Mouse (Mus musculus) limb, embryonic 14.5 days (tissue): Measurements from ENCODE around the gene Capn13. TPM values are rescaled to one million over a fixed set of nuclear protein-coding genes. Genes with fewer than 3 reads are reported as not detected.

ENCODE experiments used
- ATAC-seq: fragments of 200-750 bp; cut with Nextera tagmentation; 2 replicates; pipeline ENCODE4 v1.8.0; 2017; ENCODE audit warnings: low read depth, moderate number of reproducible peaks, moderate TSS enrichment; ENCODE audit not compliant: low FRiP score
- DNase-seq: peaks from one replicate; pipeline ENCODE4 v3.0.0-alpha.2; 2015; ENCODE audit warnings: low spot score
- H3K27ac ChIP-seq: fragments of 300-500 bp; sonication (generic); replicated peaks from 2 replicates; pipeline ENCODE4 v1.5.1; 2014; ENCODE audit warnings: low read depth, mild to moderate bottlenecking, low read length, moderate library complexity, mixed read lengths
- H3K27me3 ChIP-seq: fragments of 300-500 bp; sonication (generic); 2 replicates; pipeline ENCODE4 v1.6.1; 2014; ENCODE audit warnings: low read length, mixed read lengths; ENCODE audit not compliant: control insufficient read depth, insufficient read depth
- H3K36me3 ChIP-seq: fragments of 300-500 bp; sonication (generic); 2 replicates; pipeline ENCODE4 v1.6.1; 2014; ENCODE audit warnings: mild to moderate bottlenecking, low read length, moderate library complexity, mixed read lengths; ENCODE audit not compliant: control insufficient read depth, insufficient read depth
- H3K4me1 ChIP-seq: fragments of 300-500 bp; sonication (generic); 2 replicates; pipeline ENCODE4 v1.6.1; 2014; ENCODE audit warnings: antibody characterized with exemption, low read length, mixed read lengths; ENCODE audit not compliant: control insufficient read depth, insufficient read depth
- H3K4me2 ChIP-seq: fragments of 300-500 bp; sonication (generic); replicated peaks from 2 replicates; pipeline ENCODE4 v1.6.1; 2014; ENCODE audit warnings: low read depth, mild to moderate bottlenecking, low read length, moderate library complexity; ENCODE audit not compliant: severe bottlenecking
- H3K4me3 ChIP-seq: fragments of 300-500 bp; sonication (generic); replicated peaks from 2 replicates; pipeline ENCODE4 v1.5.1; 2014; ENCODE audit warnings: low read length
- H3K9ac ChIP-seq: fragments of 300-500 bp; sonication (generic); 2 replicates; pipeline ENCODE4 v1.6.1; 2014; ENCODE audit warnings: mild to moderate bottlenecking, low read depth, low read length, moderate library complexity; ENCODE audit not compliant: severe bottlenecking
- H3K9me3 ChIP-seq: fragments of 300-500 bp; sonication (generic); 2 replicates; pipeline ENCODE4 v1.6.1; 2016; ENCODE audit warnings: low read length; ENCODE audit not compliant: control insufficient read depth
- POLR2A ChIP-seq: fragments of 200-500 bp; IDR thresholded peaks from 2 replicates; pipeline ENCODE4 v1.8.0; 2012; ENCODE audit warnings: inconsistent platforms, mild to moderate bottlenecking, moderate library complexity, borderline replicate concordance; ENCODE audit not compliant: insufficient read depth, insufficient read length; ENCODE audit errors: extremely low read depth
- WGBS: fragments of 180-500 bp; shearing (Covaris S2); extraction: QIAGEN DNeasy Blood & Tissue Kit; methylation state at CpG from one replicate; pipeline ENCODE4 v1.1.7; 2014; 5-methylcytosine and 5-hydroxymethylcytosine counted together
- polyA plus RNA-seq, 2 experiments: library from polyadenylated mRNA; depleted of rRNA in 1 of 2; stranded (reverse) in 1 of 2; unstranded in 1 of 2; fragments of >200 nt; fragmentation: Nextera tagmentation in 1 of 2; extraction: Ambion mirVana in 1 of 2; gene quantifications; 2 replicates each; pipeline versions ENCODE4 v1.2.1 to v1.2.3; 2012 to 2014

Capn13 gene
- polyA plus RNA-seq, 2 experiments = not detected

DNA sequence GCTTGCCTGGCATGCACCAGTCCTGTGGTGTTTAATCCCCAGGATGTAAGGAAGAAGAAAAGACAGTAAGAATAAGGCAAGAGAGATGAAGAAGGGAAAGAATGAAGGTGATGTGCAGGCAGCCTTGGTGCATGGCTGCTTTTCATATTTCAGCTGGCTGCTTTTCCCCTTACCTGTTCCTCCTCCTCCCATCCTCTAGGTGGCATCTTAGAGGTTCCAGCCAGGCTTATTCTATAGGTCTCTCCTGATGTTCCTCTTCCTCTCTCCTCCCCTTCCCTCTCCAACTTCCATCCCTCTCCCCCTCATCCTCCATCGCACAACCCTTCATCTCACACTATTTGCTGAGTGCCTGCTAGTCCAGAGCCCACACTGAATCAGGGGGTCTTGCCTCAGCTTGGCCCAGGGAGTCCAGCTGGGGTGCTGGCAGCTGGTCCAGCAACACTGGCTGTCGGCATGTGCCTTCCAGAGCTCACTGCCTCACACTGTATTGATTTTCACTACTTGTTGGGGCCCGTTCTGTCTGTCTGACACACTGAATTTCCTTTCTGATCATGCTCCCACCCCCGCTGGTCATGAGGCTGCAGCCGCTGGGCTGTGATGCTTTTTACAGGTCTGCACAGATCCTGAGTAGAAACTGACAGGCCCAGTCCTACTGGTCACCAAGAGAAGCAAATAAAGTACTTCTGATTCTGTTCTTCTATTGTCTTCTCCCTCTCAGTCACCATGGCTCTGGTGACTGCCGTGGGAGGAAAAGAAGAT lies 56.9 kb downstream of the Capn13 start:
- Histone ChIP-seq H3K9ac (no peak overlapping the region), H3K4me2 (no peak overlapping the region), H3K9me3 (no peaks in the 10 kb centered on the region), H3K27me3 (no peaks in the 10 kb centered on the region), H3K27ac (no peak overlapping the region), H3K4me1 (no peaks in the 10 kb centered on the region), H3K4me3 (no peak overlapping the region), H3K36me3 (no peaks in the 10 kb centered on the region)
- TF ChIP-seq POLR2A = no peak
- ATAC-seq (no peak), DNase-seq (no peak)
- WGBS = 67% methylated on average over 6 of the region's 6 CpGs

DNA sequence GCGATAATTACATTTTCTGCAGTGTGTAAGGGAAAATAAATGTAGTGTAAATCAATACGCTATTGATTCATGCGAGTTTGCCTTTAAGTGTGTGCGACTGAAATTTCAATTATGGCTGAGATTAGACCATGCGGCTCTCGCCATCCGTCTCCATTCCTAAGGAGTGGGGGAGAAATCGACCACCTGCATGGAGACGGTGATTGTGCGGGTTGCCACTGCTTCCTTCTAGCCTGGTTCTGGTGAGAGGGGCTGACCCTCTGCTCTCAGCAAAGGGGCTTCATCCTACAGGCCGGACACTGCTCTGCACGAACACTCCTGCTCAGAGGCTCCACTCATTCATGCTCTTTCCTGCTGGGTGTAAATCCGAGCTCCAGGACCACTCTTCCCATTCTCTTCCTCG lies 58.0 kb downstream of the Capn13 start:
- 72% methylated on average over 14 of the region's 14 CpGs for WGBS
- no peak for ATAC-seq

DNA sequence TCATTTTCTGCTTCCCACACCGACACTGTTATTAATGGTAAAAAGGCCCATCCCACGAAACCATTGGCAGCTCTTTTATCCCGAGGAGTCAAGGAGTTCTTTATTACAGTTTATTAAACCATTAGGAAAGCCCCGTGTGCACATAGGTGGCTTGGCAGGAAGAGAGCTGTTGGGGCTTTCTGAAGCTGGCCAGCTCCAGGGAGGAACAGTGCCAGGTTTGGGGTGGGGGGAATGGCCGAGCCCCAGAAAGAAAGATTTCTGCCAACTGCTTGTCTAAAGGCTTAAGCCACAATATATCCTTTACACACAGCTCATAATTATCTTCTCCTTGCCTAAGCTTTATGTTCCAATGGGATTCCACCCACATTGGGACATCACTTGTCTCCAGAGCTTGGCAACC lies 71.6 kb downstream of the Capn13 start:
- Histone ChIP-seq H3K36me3 (no peaks in the 10 kb centered on the region), H3K27ac (no peak overlapping the region), H3K27me3 (no peaks in the 10 kb centered on the region), H3K9ac (no peak overlapping the region), H3K9me3 (no peaks in the 10 kb centered on the region), H3K4me3 (no peak overlapping the region), H3K4me2 (no peak overlapping the region), H3K4me1 (peaks cover 3% of the 10 kb centered on the region; the same call in 1 of the 2 replicates)
- 38% methylated on average over 5 of the region's 5 CpGs for WGBS
- DNase-seq (peak; percentile 39), ATAC-seq (no peak)
- no peak for TF ChIP-seq POLR2A

More for the DNA sequence above, 58.0 kb downstream of the Capn13 start:
- no peak for DNase-seq
- no peak for TF ChIP-seq POLR2A
- Histone ChIP-seq H3K9me3 (no peaks in the 10 kb centered on the region), H3K4me1 (no peaks in the 10 kb centered on the region), H3K4me2 (no peak overlapping the region), H3K27me3 (no peaks in the 10 kb centered on the region), H3K9ac (no peak overlapping the region), H3K27ac (no peak overlapping the region), H3K4me3 (no peak overlapping the region), H3K36me3 (no peaks in the 10 kb centered on the region)

DNA sequence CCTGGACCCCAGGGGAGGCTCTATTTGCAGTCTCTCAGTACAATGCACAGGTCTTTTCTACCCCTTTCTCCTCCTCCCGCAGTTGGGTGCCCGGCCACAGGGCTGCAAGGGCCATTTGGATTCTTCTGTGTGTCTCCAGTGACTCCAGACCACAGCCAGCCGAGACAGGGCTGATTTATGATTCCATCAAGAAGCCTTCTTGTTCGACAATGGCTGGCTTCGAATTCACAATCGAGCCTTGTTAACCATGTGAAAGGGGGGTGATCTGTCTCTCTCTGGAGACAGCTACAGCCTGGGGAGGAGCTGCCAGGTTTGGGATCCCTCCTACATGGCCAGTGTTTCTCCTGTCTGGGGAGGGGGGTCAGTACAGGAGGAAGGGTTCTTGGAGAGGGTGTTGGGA lies 75.4 kb downstream of the Capn13 start:
- H3K27ac ChIP-seq = no peak overlapping the region
- ATAC-seq (no peak), DNase-seq (no peak)
- no peak overlapping the region for H3K4me3 ChIP-seq
- H3K4me1 ChIP-seq = peaks cover 3% of the 10 kb centered on the region; the same call in 1 of the 2 replicates
- no peaks in the 10 kb centered on the region for H3K36me3 ChIP-seq
- no peak overlapping the region for H3K4me2 ChIP-seq
- no peaks in the 10 kb centered on the region for H3K9me3 ChIP-seq
- no peak for TF ChIP-seq POLR2A
- H3K9ac ChIP-seq = no peak overlapping the region
- WGBS = under 1% methylated on average over 6 of the region's 6 CpGs
- no peaks in the 10 kb centered on the region for H3K27me3 ChIP-seq

DNA sequence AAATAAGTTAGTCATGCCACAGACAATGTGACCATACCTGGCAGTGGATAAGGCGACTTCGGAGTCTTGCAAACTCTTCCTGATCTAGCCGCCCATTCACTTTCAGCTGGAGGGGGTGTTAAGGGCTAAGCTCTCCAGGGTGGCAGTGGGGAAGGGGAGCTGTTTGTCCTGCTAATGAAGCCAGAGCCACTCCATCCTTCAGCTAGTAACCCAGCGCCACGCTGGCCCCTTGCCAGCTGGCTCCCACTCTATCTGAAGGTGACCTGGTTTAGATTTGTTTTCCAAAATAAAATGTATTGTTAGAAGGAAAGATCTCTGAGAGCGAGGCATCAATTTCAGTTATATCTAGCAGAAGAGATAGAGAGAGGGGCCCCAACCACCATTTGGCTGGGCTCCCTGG lies 75.9 kb downstream of the Capn13 start:
- Histone ChIP-seq H3K36me3 (no peaks in the 10 kb centered on the region), H3K9me3 (no peaks in the 10 kb centered on the region), H3K9ac (no peak overlapping the region), H3K27ac (no peak overlapping the region), H3K4me3 (no peak overlapping the region), H3K4me1 (peaks cover 3% of the 10 kb centered on the region; the same call in 1 of the 2 replicates), H3K27me3 (no peaks in the 10 kb centered on the region), H3K4me2 (no peak overlapping the region)
- ATAC-seq (no peak), DNase-seq (no peak)
- 42% methylated on average over 6 of the region's 6 CpGs for whole genome bisulfite sequencing
- TF ChIP-seq POLR2A = no peak
